Mouse (Mus musculus): ENCODE results near the gene Etnk1. TPM values are rescaled to one million over a fixed set of nuclear protein-coding genes. Genes with fewer than 3 reads are reported as not detected.

The Etnk1 gene
- total RNA-seq, 2 experiments from 2014 or later, result 79.6 to 81.5 TPM

Other genes with a start within 250 kb of the Etnk1 start
- 1 to 10 TPM; 1.7 to 2.5 TPM for gene St8sia1, start 202.8 kb upstream of the Etnk1 start, total RNA-seq (2021)
- 10 to 100 TPM; 19.5 to 34.9 TPM for gene C2cd5, start 67.1 kb upstream of the Etnk1 start, total RNA-seq (2021)